Mouse (Mus musculus) heart, postnatal 14 days (tissue): Measurements from ENCODE around the gene Gm5039. TPM values are rescaled to one million over a fixed set of nuclear protein-coding genes. Genes with fewer than 3 reads are reported as not detected.
"Not testable (repeated sequence)": the region's sequence is repeated elsewhere in the genome, so short reads cannot be mapped to it uniquely, and the experiment has no call there.

ENCODE experiments used
- DNase-seq, 2 experiments: peaks; one replicate each; pipeline ENCODE4 v3.0.0; 2021 to 2022
- intact Hi-C: fragments of 180-260 bp; cut with DNase I; formaldehyde crosslinking; loops from one replicate; pipeline ENCODE4 v1.15.1; 2025
- long read RNA-seq, 2 experiments: library from polyadenylated mRNA; stranded (forward); transcript quantifications; one replicate each; pipeline ENCODE4 v2.0.0; 2021
- total RNA-seq, 2 experiments: library from RNA; stranded (reverse); gene quantifications; 2 replicates each; pipeline ENCODE4 v1.2.3; 2021

The Gm5039 gene
- total RNA-seq: not detected
- long read RNA-seq, experiment 1: 0 reads
- long read RNA-seq, experiment 2: 0 reads

- DNase-seq, intact Hi-C loops: not testable (repeated sequence)
Measured at GRCm38 (mm10) chr12:88323926-88324325, at the start of gene Gm5039. Gene Gm5039, minus strand, starts transcription at chr12:88324026.

- intact Hi-C loops: no loop called here
- no peak for DNase-seq
Measured at GRCm38 (mm10) chr12:88372018-88372417, 48.2 kb upstream of the Gm5039 start.

DNA sequence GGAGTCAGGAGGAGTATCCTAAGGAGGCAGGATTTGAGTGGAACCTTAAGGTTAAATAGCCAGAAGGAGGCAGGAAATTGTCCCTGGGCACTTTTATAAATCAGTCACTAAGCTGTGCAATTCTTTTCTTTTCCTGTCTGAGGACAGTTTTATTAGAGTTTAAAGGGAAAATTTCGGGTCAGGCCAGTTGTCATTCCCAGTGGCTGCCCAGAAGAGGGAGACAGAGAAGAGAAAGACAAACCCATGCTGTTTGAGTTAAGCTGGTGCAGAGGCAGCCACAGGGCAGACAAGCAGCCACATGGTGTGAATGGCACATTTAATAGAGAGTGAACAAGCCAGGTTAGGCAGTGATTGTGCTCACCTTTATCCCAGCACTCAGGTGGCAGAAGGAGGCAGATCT lies 46.5 kb upstream of the Gm5039 start:
- DNase-seq, intact Hi-C loops: not testable (repeated sequence)

DNA sequence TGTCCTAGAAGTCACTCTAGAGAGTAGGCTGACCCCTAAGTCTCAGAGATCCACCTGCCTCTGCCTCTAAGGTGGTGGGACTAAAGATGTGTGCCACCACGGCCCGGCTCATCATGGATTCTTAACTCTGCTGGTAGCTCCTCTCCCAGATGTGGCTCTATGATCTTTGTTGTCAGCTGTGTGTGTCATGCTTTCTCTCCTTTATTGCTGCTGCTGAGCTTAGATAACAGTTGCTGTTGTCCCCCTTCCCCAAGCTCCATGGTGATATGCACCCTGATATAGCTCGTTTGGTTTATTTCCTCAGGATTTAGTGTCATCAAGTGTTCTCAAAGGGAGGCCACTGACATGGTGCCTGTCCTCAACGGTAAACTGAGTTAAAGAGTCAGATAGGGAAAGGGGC lies 45.9 kb upstream of the Gm5039 start:
- intact Hi-C loops: loop anchor here (10.0 kb wide), 1 partner anchor 105 kb away; no protein-coding TSS in a partner anchor
- not testable (repeated sequence) for DNase-seq

GRCm38 (mm10) chr12:88368618-88369017 lies 44.8 kb upstream of the Gm5039 start:
- no peak for DNase-seq

DNA sequence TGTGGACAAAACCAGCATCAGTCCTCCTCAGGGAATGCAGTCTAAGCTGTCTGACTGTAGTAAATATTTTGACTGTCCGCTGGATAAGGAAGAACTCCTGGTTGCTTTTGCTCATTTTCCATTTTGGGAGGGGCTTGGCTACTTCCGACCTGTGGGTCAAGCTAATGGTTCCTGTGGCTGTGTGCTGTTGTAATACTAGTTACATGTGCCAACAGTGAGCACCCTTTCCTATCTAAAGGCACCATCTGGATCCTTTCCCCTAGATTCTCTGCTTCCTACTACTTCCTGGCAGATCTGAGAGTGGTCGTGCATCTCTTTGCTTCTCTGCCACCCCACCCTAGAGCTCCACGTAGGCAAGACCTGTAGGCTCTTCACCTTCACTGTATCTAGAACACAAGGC lies 43.8 kb upstream of the Gm5039 start:
- intact Hi-C loops: loop anchor here (10.0 kb wide), 1 partner anchor 103 kb away; no protein-coding TSS in a partner anchor
- no peak for DNase-seq

More at GRCm38 (mm10) chr12:88368618-88369017, 44.8 kb upstream of the Gm5039 start:
- intact Hi-C loops: loop anchor here (10.0 kb wide), 1 partner anchor 104 kb away; no protein-coding TSS in a partner anchor

DNA sequence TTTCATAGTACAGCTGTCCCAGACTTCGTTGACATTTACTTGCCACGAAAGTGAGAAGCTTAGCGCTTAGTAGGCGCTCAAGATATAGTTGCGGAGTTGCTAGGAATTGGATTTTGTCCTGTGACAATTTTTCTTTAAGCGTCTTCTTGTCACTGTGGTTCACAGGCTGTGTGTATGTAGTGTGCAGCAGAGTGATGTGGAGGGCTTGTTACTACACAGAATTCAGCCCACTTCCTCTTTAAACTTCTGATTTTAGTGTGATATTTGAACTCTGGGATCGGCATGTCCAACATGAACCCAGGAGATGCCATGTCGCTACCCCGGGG lies 37.3 kb upstream of the Gm5039 start:
- no peak for DNase-seq
- intact Hi-C loops: loop anchor here (10.0 kb wide), 1 partner anchor 96 kb away; no protein-coding TSS in a partner anchor

DNA sequence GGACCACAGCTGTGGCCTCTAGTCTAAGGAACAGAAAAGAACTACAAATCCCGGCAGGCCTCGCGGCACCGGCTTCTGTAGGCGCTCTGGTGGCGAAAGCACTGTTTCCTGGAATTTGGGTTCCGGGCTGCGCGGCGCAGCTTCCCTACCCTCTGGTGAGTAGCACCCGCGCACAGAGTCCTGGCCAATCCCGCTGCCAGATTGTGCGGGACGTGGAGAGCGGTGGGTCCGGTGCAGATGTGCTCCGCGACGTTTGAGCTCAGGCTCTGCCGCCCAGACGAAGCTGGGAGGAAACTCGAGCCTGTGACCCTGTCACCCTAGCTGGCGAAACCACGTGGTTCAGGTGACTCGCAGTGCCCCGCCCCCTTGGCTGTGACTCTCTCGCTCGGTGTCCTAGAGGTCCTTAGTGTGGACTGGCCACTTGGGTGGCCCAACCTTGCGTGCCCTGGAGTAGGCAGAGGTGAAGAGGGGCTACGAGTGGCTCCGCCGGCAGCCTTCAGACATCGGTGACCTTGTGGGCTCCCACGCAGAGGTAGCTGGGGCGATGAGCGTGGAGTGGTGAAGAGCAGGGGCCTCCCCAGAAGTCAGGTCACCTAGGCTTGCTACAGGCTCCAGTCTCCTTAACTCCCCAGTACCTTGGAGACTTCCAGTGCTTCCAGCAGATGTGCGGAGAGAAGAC lies 36.8 kb upstream of the Gm5039 start, which contains the start of gene Adck1:
Adck1 (plus strand) TSS at position 114 of the 679 bp plus-strand sequence.
- peak; percentile 86 to 90 for DNase-seq
- intact Hi-C loops: loop anchor here (10.0 kb wide), 1 partner anchor 96 kb away; no protein-coding TSS in a partner anchor

DNA sequence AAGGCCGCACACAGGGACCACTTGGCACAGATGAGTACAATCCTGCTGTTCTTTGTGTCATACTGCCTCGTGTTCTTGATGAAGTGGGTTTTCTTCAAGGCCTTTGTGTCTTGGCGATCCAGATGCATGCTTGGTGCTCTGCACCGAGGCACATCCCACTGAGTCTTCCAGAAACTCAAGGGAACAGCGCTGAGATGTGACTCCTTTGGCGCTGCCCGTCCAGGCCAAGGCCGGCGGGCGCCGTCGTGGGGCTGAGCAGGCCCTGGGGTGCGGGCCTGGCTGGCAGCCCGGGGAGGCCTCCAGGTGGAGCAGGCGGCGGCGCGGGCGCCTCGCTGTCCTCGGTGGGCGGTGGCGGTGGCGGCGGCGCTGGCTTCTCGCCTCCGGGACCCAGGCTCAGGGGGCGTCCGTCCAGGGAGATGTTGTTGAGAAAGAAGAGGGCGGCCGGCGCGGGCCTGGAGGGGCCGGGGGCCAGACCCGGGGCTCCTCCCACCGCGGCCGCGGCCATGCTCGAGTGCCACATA lies 30.4 kb upstream of the Gm5039 start:
- DNase-seq: no peak
- intact Hi-C loops: no loop called here

DNA sequence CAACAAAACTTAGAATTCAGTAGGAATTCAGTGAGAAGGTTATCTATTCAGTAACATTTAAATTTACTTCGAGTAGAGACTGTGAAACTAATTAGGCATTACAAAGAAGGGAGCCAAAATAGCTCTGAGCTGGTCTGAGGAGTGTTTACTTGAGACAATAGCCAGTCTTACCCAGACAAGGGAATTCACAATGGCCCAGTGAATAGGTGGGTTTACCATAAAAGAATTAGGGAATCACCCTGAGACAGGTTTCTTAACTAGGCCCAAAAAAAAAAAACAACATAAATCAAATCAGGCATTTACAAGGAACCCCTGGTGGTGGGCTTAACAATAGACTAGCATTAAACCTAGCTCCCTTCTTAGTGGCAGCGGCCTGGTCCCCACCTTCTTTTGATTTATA lies 17.5 kb upstream of the Gm5039 start:
- DNase-seq, intact Hi-C loops: not testable (repeated sequence)

- intact Hi-C loops, DNase-seq: not testable (repeated sequence)
Measured at GRCm38 (mm10) chr12:88336662-88337413, 13.0 kb upstream of the Gm5039 start.

GRCm38 (mm10) chr12:88314556-88314955 lies 9.3 kb downstream of the Gm5039 start:
- DNase-seq: no peak
- intact Hi-C loops: no loop called here

DNA sequence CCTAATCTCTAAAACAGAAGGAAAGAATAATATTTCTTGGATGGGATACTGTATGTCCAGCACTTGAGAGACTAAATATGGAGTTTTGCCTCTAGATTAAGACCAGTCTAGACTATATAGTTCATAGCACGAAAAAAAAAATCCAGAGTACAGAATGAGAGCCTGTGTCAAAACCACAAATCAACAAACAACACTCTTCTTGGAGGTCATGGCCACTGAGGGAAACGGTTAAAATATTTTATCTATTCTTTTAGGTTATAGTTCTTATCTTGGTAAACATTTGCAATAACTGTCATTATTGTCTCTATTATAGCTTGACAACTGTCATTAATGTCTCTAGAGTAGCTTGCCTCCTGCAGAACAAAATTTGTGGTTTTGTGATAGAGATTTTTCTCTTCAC lies 26.7 kb downstream of the Gm5039 start:
- DNase-seq, intact Hi-C loops: not testable (repeated sequence)

GRCm38 (mm10) chr12:88293082-88293481 lies 30.7 kb downstream of the Gm5039 start:
- DNase-seq, intact Hi-C loops: not testable (repeated sequence)

GRCm38 (mm10) chr12:88285224-88285623 lies 38.6 kb downstream of the Gm5039 start:
- intact Hi-C loops: not testable (repeated sequence)

DNA sequence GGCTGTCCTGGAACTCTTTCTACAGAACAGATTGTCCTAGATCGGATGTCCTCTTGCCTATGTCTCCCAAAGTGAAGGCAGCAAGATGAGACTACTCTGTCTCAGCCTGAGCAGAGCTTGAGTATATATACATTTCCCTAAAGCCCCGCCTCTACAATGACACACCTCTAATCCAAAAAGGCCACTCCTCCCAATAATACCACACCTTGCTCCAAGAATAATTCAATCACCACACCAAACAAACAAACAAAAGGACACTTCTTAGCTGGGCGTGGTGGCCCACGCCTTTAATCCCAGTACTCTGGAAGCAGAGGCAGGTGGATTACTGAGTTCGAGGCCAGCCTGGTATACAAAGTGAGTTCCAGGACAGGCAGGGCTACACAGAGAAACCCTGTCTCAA lies 49.4 kb downstream of the Gm5039 start, which contains the start of gene Gm5662:
Gm5662 (minus strand) TSS at position 101 of the 400 bp plus-strand sequence.
- DNase-seq, intact Hi-C loops: not testable (repeated sequence)

More at GRCm38 (mm10) chr12:88285224-88285623, 38.6 kb downstream of the Gm5039 start:
- DNase-seq: not testable (repeated sequence)

Other genes starting within 250 kb of the Gm5039 start
- gene Gm16368, start 240.3 kb downstream of the Gm5039 start, total RNA-seq: not detected
- gene Gm10436, start 141.9 kb downstream of the Gm5039 start, total RNA-seq: not detected
- not detected for gene Gm8332, start 73.9 kb downstream of the Gm5039 start, total RNA-seq
- gene Gm5662, start 49.5 kb downstream of the Gm5039 start, total RNA-seq: not detected
- gene Adck1, start 36.5 kb upstream of the Gm5039 start, total RNA-seq: 10 to 100 TPM; 24.6 to 25.4 TPM